Mouse (Mus musculus): ENCODE results near the gene Irf2bpl. TPM values are rescaled to one million over a fixed set of nuclear protein-coding genes. Genes with fewer than 3 reads are reported as not detected.

Gene Irf2bpl
- polyA plus RNA-seq, 1 experiment, result 59.1 TPM

DNA sequence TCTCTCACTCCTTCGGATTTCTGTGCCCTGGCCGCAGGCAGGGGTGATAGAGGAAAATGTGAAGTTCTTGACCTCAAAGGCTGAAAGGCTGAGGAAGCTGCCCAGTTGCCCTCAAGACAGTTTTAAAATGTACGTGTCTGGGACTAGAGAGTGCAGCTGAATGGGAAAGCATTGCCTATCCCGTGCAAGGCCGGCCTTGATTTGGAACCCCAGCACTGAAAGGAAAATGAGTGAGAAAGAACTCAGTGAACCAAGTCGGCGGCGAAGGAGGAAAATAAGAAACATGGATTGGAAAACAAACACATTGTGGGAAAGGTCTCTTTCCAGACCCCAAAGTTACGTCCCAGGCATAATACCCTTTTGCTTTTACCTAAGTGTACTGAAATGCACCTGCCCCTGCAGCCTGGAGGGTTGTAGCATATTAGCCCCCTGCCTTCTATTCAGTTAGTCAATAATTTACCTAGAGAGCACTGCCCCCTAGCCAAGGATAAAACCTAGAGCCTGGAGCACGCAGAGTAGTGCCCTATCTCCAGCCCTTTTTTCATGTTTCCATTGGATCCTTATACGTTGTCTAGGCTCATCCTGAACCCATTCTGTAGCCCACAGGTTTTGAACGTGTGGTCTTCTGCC lies 5.6 kb upstream of the Irf2bpl start:
- Histone ChIP-seq H3K79me2 (ENCODE audit: control insufficient read depth, insufficient read depth) (peaks cover 20% of the 10 kb centered on the region), H3K4me3 (peak overlapping the region; percentile 70), H3K4me2 (ENCODE audit: low read depth) (peak overlapping the region; percentile 94), H3K36me3 (ENCODE audit: control insufficient read depth, insufficient read depth) (no peaks in the 10 kb centered on the region), H3ac (ENCODE audit: control insufficient read depth, insufficient read length) (no peak overlapping the region), H3K27me3 (ENCODE audit: control insufficient read depth, insufficient read depth, insufficient read length) (no peaks in the 10 kb centered on the region)
- TF ChIP-seq SRF (IDR thresholded peaks at IDR 0.05; ENCODE audit: control insufficient read depth, insufficient read length, low read depth), result no peak
- no peak for TF ChIP-seq CEBPB (IDR thresholded peaks at IDR 0.05; ENCODE audit: insufficient read depth, poor library complexity, severe bottlenecking)
- TF ChIP-seq REST (IDR thresholded peaks at IDR 0.05; ENCODE audit: insufficient read depth, insufficient read length), result no peak
- no peak for TF ChIP-seq TCF3 (IDR thresholded peaks at IDR 0.05; ENCODE audit: insufficient read length, low read depth)
- TF ChIP-seq USF1 (IDR thresholded peaks at IDR 0.05; ENCODE audit: low read depth), result no peak
- no peak for TF ChIP-seq POLR2AphosphoS2 (IDR thresholded peaks at IDR 0.05; ENCODE audit: insufficient read length, low read depth)
- no peak for TF ChIP-seq E2F4 (IDR thresholded peaks at IDR 0.05; ENCODE audit: insufficient read depth)
- TF ChIP-seq MAX (IDR thresholded peaks at IDR 0.05; ENCODE audit: low read depth), result no peak
- TF ChIP-seq MYOD1 (IDR thresholded peaks at IDR 0.05; ENCODE audit: control insufficient read depth in 1 of 3, insufficient read length in 2 of 3, low read depth in 2 of 3), result no peak
- TF ChIP-seq TCF12 (IDR thresholded peaks at IDR 0.05; ENCODE audit: insufficient read depth, poor library complexity, severe bottlenecking), result no peak

DNA sequence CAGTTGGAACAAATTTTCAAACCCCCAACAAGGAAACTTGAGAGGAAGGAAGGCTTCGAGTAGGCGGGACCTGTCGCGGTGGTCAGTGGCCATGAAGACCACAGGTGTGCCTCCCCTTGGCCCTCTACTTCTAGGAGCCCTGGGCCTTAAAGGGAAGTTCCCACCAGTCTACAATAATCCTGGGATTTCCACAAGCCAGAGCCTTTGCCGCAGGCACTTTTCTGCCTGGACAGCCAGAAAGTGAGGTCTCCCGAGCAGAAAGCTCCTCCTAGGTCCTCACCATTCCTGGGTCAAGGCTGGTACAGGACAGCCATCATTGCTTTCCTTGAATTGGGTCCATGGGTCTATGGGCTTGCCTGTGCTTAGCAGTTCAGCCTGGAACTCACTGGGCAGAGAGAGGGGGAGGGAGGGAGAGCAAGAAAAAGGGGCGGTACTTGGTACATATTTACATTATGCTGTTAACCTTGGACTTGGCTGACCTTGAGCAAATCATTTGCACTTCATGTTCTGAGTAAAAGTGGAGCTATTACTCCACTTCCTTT lies 4.6 kb upstream of the Irf2bpl start:
- Histone ChIP-seq H3ac (ENCODE audit: control insufficient read depth, insufficient read length) (peak overlapping the region; percentile 8), H3K4me3 (peak overlapping the region; percentile 26), H3K36me3 (ENCODE audit: control insufficient read depth, insufficient read depth) (no peaks in the 10 kb centered on the region), H3K4me2 (ENCODE audit: low read depth) (peak overlapping the region; percentile 94), H3K27me3 (ENCODE audit: control insufficient read depth, insufficient read depth, insufficient read length) (no peaks in the 10 kb centered on the region), H3K79me2 (ENCODE audit: control insufficient read depth, insufficient read depth) (peaks cover 23% of the 10 kb centered on the region)
- TF ChIP-seq POLR2AphosphoS2 (IDR thresholded peaks at IDR 0.05; ENCODE audit: insufficient read length, low read depth) (peak; percentile 13), TCF12 (IDR thresholded peaks at IDR 0.05; ENCODE audit: insufficient read depth, poor library complexity, severe bottlenecking) (no peak), TCF3 (IDR thresholded peaks at IDR 0.05; ENCODE audit: insufficient read length, low read depth) (no peak), SRF (IDR thresholded peaks at IDR 0.05; ENCODE audit: control insufficient read depth, insufficient read length, low read depth) (no peak), MYOG (IDR thresholded peaks at IDR 0.05; ENCODE audit: control insufficient read depth in 1 of 3, insufficient read depth in 1 of 3, insufficient read length in 2 of 3, low read depth in 2 of 3) (no peak), POLR2A (IDR thresholded peaks at IDR 0.05; ENCODE audit: insufficient read length, low read depth) (peak; percentile 33), CEBPB (IDR thresholded peaks at IDR 0.05; ENCODE audit: insufficient read depth, poor library complexity, severe bottlenecking) (no peak), MYOD1 (IDR thresholded peaks at IDR 0.05; ENCODE audit: control insufficient read depth in 1 of 3, insufficient read length in 2 of 3, low read depth in 2 of 3) (peak in 1 of 3 experiments; percentile 28), MAX (IDR thresholded peaks at IDR 0.05; ENCODE audit: low read depth) (no peak), E2F4 (IDR thresholded peaks at IDR 0.05; ENCODE audit: insufficient read depth) (no peak), USF1 (IDR thresholded peaks at IDR 0.05; ENCODE audit: low read depth) (no peak), REST (IDR thresholded peaks at IDR 0.05; ENCODE audit: insufficient read depth, insufficient read length) (no peak)

DNA sequence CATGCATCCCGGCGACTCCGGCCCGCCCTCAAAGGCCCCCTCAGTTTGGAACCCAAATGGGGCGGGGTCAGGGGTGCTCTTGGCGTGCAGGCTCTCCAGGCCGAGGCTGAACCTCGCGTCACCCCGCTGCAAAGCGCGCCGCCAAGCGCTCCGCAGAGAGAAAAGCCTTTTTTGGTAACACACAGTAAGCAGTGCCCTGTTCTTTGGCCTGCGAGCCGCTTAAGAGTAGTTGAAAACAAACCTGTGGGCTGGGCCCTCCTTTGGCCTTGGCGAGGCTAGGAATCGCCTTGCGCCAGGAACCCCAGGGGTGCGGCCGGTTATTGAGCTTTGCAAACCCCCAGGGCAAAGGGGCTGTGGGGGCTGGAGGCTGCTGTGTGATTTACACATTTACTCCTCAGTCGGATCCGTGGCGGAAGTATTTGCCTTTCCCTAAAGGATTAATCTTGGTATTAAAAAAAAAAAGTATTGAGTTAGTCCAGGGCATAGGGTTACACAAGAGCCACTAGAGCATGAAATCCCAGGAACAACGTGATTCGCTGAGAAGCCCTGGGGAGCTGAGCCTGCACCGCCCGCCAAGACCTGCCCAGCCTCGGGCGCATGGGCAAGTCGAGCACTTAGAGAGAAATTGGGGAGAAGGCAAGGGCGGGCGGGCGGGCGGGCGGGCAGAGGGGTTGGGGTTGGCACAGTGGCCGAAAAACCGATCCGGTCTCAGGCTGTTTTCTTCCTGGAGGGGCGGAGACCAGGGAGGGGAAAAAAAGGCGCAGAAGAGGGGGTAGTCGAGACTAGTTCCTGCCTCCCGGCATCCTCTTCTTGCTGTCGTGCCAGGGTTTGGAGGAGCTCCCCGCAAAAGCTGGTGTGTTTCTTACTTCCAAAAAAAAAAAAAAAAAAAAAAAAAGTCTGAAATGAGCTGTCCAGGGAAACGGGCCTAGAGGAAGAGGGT lies 3.8 kb upstream of the Irf2bpl start:
- Histone ChIP-seq H3K36me3 (ENCODE audit: control insufficient read depth, insufficient read depth) (no peaks in the 10 kb centered on the region), H3ac (ENCODE audit: control insufficient read depth, insufficient read length) (peak overlapping the region; percentile 8), H3K79me2 (ENCODE audit: control insufficient read depth, insufficient read depth) (peaks cover 27% of the 10 kb centered on the region), H3K27me3 (ENCODE audit: control insufficient read depth, insufficient read depth, insufficient read length) (no peaks in the 10 kb centered on the region), H3K4me3 (peak overlapping the region; percentile 26), H3K4me2 (ENCODE audit: low read depth) (peak overlapping the region; percentile 94)
- TF ChIP-seq TCF3 (IDR thresholded peaks at IDR 0.05; ENCODE audit: insufficient read length, low read depth) (no peak), E2F4 (IDR thresholded peaks at IDR 0.05; ENCODE audit: insufficient read depth) (no peak), MYOD1 (IDR thresholded peaks at IDR 0.05; ENCODE audit: control insufficient read depth in 1 of 3, insufficient read length in 2 of 3, low read depth in 2 of 3) (no peak), POLR2A (IDR thresholded peaks at IDR 0.05; ENCODE audit: insufficient read length, low read depth) (peak; percentile 64), MYOG (IDR thresholded peaks at IDR 0.05; ENCODE audit: control insufficient read depth in 1 of 3, insufficient read depth in 1 of 3, insufficient read length in 2 of 3, low read depth in 2 of 3) (peak in 1 of 3 experiments; percentile 38), USF1 (IDR thresholded peaks at IDR 0.05; ENCODE audit: low read depth) (no peak), POLR2AphosphoS2 (IDR thresholded peaks at IDR 0.05; ENCODE audit: insufficient read length, low read depth) (peak; percentile 76), CEBPB (IDR thresholded peaks at IDR 0.05; ENCODE audit: insufficient read depth, poor library complexity, severe bottlenecking) (0 out of 2 replicates have a peak, but pooled peaks have one; percentile 42), REST (IDR thresholded peaks at IDR 0.05; ENCODE audit: insufficient read depth, insufficient read length) (no peak), SRF (IDR thresholded peaks at IDR 0.05; ENCODE audit: control insufficient read depth, insufficient read length, low read depth) (peak; percentile 97), TCF12 (IDR thresholded peaks at IDR 0.05; ENCODE audit: insufficient read depth, poor library complexity, severe bottlenecking) (no peak), MAX (IDR thresholded peaks at IDR 0.05; ENCODE audit: low read depth) (no peak)

All from myocyte (in vitro differentiated cells).